Mouse (Mus musculus) kidney, postnatal 0 days (tissue): ENCODE measurements around the gene Mipol1. TPM values are rescaled to one million over a fixed set of nuclear protein-coding genes. Genes with fewer than 3 reads are reported as not detected.

Experiments
- ATAC-seq: fragments of 200-750 bp; cut with Nextera tagmentation; replicated peaks from 2 replicates; pipeline ENCODE4 v1.8.0; 2017; ENCODE audit warnings: low read depth, moderate number of reproducible peaks, moderate TSS enrichment, moderate library complexity; ENCODE audit not compliant: low FRiP score
- DNase-seq: peaks from one replicate; pipeline ENCODE4 v3.0.0-alpha.2; 2016; ENCODE audit warnings: low spot score
- H3K27ac ChIP-seq: fragments of 300-500 bp; sonication (generic); 2 replicates; pipeline ENCODE4 v1.5.1; 2014; ENCODE audit warnings: mild to moderate bottlenecking
- H3K27me3 ChIP-seq: fragments of 300-500 bp; sonication (generic); 2 replicates; pipeline ENCODE4 v1.6.1; 2014; ENCODE audit warnings: low read length, mixed read lengths; ENCODE audit not compliant: insufficient read depth
- H3K36me3 ChIP-seq: fragments of 300-500 bp; sonication (generic); 2 replicates; pipeline ENCODE4 v1.6.1; 2014; ENCODE audit warnings: low read length, mixed read lengths; ENCODE audit not compliant: insufficient read depth
- H3K4me1 ChIP-seq: fragments of 300-500 bp; sonication (generic); replicated peaks from 2 replicates; pipeline ENCODE4 v1.6.1; 2014; ENCODE audit warnings: antibody characterized with exemption, low read length, mixed read lengths; ENCODE audit not compliant: insufficient read depth
- H3K4me2 ChIP-seq: fragments of 300-500 bp; sonication (generic); 2 replicates; pipeline ENCODE4 v1.6.1; 2014; ENCODE audit warnings: mild to moderate bottlenecking, low read length, moderate library complexity, mixed read lengths
- H3K4me3 ChIP-seq: fragments of 300-500 bp; sonication (generic); replicated peaks from 2 replicates; pipeline ENCODE4 v1.5.1; 2014; ENCODE audit warnings: low read depth, low read length
- H3K9ac ChIP-seq: fragments of 300-500 bp; sonication (generic); 2 replicates; pipeline ENCODE4 v1.6.1; 2014; ENCODE audit warnings: low read depth, low read length
- H3K9me3 ChIP-seq: fragments of 300-500 bp; sonication (generic); replicated peaks from 2 replicates; pipeline ENCODE4 v1.6.1; 2016; ENCODE audit warnings: low read length, inconsistent platforms, mixed read lengths
- CTCF ChIP-seq: IDR thresholded peaks from 2 replicates; pipeline ENCODE4 v1.5.1; 2016; ENCODE audit warnings: antibody characterized with exemption, low read depth, mild to moderate bottlenecking, moderate library complexity
- WGBS: fragments of 180-500 bp; shearing (Covaris S2); extraction: QIAGEN DNeasy Blood & Tissue Kit; methylation state at CpG from one replicate; pipeline ENCODE4 v1.1.7; 2014; 5-methylcytosine and 5-hydroxymethylcytosine counted together
- polyA plus RNA-seq: library from polyadenylated mRNA; unstranded; fragments of >200 nt; fragmentation: Nextera tagmentation; extraction: Ambion mirVana; gene quantifications from 2 replicates; pipeline ENCODE4 v1.2.1, GENCODE M21; 2015

The Mipol1 gene
- polyA plus RNA-seq, 1 experiment from 2014 or later, result 13.1 TPM

DNA sequence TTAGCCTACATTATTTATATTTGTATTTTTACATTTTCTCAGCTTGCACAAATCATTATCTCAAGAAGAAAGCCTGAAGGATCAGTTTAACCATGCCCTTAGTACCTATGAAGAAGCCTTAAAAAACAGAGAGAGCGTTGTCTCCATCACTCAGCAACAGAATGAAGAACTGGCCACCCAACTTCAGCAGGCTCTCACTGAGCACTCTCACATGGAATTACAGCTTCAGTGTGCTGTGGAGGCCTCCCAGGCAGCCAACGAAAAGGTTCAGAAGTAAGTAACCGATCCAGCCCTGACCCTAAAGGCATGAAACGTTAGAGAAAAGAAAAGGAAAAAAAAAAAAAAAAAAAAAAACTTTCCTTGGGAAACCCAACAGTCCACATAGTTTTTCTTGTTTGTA is 226.7 kb downstream of the Mipol1 start:
- no peaks in the 10 kb centered on the region for H3K27me3 ChIP-seq
- no peak overlapping the region for H3K9ac ChIP-seq
- WGBS, result 35% methylated on average over 4 of the region's 4 CpGs
- no peaks in the 10 kb centered on the region for H3K4me1 ChIP-seq
- no peak for TF ChIP-seq CTCF
- H3K9me3 ChIP-seq, result no peaks in the 10 kb centered on the region
- no peak overlapping the region for H3K4me2 ChIP-seq
- no peak overlapping the region for H3K27ac ChIP-seq
- no peaks in the 10 kb centered on the region for H3K36me3 ChIP-seq
- DNase-seq (no peak), ATAC-seq (no peak)
- H3K4me3 ChIP-seq, result no peak overlapping the region

DNA sequence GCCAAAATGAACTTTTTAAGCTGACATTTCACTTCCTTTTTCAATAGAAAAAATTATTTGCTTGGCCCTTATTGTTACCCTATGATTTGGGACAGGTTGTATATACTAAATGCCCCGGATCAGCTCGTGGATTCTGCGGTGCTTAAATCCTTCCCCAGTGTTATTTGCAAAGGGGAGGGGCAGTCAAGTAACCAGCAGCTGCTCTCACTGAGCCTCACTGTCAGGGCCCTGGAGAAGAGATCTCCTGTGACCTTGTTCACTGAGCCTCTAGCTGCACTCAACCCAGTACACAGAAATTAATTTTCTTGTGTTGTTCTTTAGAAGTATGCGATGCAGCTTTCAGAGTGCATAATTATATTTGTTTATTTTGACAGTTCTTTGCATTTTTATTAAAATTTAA is 227.1 kb downstream of the Mipol1 start:
- Histone ChIP-seq H3K4me1 (no peaks in the 10 kb centered on the region), H3K27ac (no peak overlapping the region), H3K9me3 (no peaks in the 10 kb centered on the region), H3K27me3 (no peaks in the 10 kb centered on the region), H3K36me3 (no peaks in the 10 kb centered on the region), H3K9ac (no peak overlapping the region), H3K4me3 (no peak overlapping the region), H3K4me2 (no peak overlapping the region)
- WGBS, result 40% methylated on average over 4 of the region's 4 CpGs
- DNase-seq, result no peak
- no peak for ATAC-seq
- TF ChIP-seq CTCF, result no peak

- peak overlapping the region; percentile 4; the same call in 1 of the 2 replicates for H3K4me2 ChIP-seq
- H3K27me3 ChIP-seq, result no peaks in the 10 kb centered on the region
- no peaks in the 10 kb centered on the region for H3K4me1 ChIP-seq
- TF ChIP-seq CTCF, result no peak
- H3K36me3 ChIP-seq, result no peaks in the 10 kb centered on the region
- WGBS, result 68% methylated on average over 12 of the region's 12 CpGs
- no peaks in the 10 kb centered on the region for H3K9me3 ChIP-seq
- no peak overlapping the region for H3K9ac ChIP-seq
- DNase-seq (no peak), ATAC-seq (no peak)
- no peak overlapping the region for H3K4me3 ChIP-seq
- H3K27ac ChIP-seq, result no peak overlapping the region
Observed at GRCm38 (mm10) chr12:57464520-57465334, 234.5 kb downstream of the Mipol1 start.

- H3K27me3 ChIP-seq, result no peaks in the 10 kb centered on the region
- no peak overlapping the region for H3K4me2 ChIP-seq
Observed at GRCm38 (mm10) chr12:57471786-57472185, 241.6 kb downstream of the Mipol1 start.

DNA sequence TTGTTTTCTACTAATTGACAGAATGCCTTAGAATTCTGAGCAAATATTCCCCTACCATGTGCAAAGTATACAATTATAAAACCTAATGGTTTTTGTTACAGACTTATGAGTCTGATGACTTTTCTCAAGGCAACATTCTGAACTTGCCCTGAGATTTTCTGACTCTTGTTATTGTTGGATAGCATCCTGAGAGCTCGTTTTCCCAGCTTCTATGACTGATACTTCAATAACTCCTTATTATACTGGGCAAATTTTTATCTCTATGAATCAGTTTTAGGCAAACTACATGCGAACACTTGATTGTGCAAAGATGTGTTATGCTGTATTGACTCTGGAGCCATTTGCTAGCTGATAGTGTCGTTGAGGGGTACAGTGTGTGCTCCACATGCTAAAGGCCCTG is 246.6 kb downstream of the Mipol1 start:
- H3K27me3 ChIP-seq, result no peaks in the 10 kb centered on the region
- no peaks in the 10 kb centered on the region for H3K9me3 ChIP-seq
- no peak overlapping the region for H3K4me2 ChIP-seq
- no peak for TF ChIP-seq CTCF
- H3K36me3 ChIP-seq, result no peaks in the 10 kb centered on the region
- H3K27ac ChIP-seq, result no peak overlapping the region
- no peak for ATAC-seq
- no peaks in the 10 kb centered on the region for H3K4me1 ChIP-seq
- no peak overlapping the region for H3K9ac ChIP-seq
- no peak for DNase-seq
- 60% methylated on average over 3 of the region's 3 CpGs for WGBS
- no peak overlapping the region for H3K4me3 ChIP-seq

More at GRCm38 (mm10) chr12:57471786-57472185, 241.6 kb downstream of the Mipol1 start:
- TF ChIP-seq CTCF, result no peak
- DNase-seq (no peak), ATAC-seq (no peak)
- no peak overlapping the region for H3K9ac ChIP-seq
- H3K27ac ChIP-seq, result no peak overlapping the region
- H3K4me1 ChIP-seq, result no peaks in the 10 kb centered on the region
- no peak overlapping the region for H3K4me3 ChIP-seq
- H3K9me3 ChIP-seq, result no peaks in the 10 kb centered on the region
- 86% methylated on average over 8 of the region's 8 CpGs for WGBS
- no peaks in the 10 kb centered on the region for H3K36me3 ChIP-seq

- H3K27me3 ChIP-seq, result no peaks in the 10 kb centered on the region
- H3K4me1 ChIP-seq, result no peaks in the 10 kb centered on the region
- no peak overlapping the region for H3K9ac ChIP-seq
- no peak overlapping the region for H3K4me2 ChIP-seq
- TF ChIP-seq CTCF, result no peak
- H3K27ac ChIP-seq, result no peak overlapping the region
- 65% methylated on average over 2 of the region's 2 CpGs for WGBS
- ATAC-seq (no peak), DNase-seq (peak; percentile 32)
- H3K36me3 ChIP-seq, result no peaks in the 10 kb centered on the region
- no peak overlapping the region for H3K4me3 ChIP-seq
- no peaks in the 10 kb centered on the region for H3K9me3 ChIP-seq
Observed at GRCm38 (mm10) chr12:57481823-57482222, 251.6 kb downstream of the Mipol1 start.
